Mouse (Mus musculus) left cerebral cortex, adult 2 months (tissue): Measurements from ENCODE around the gene Rnf31. TPM values are rescaled to one million over a fixed set of nuclear protein-coding genes. Genes with fewer than 3 reads are reported as not detected.

ENCODE experiments used
- DNase-seq, 2 experiments: peaks; one replicate each; pipeline ENCODE4 v3.0.0; 2021 to 2022; ENCODE audit warnings: low spot score in 2 of 2, mixed read lengths in 1 of 2; ENCODE audit errors: extremely low spot score in 1 of 2
- H3K27ac ChIP-seq: fragments of 200-600 bp; 2 replicates; pipeline ENCODE4 v1.8.1; 2022
- H3K4me3 ChIP-seq: fragments of 200-600 bp; 2 replicates; pipeline ENCODE4 v1.8.1; 2022
- CTCF ChIP-seq: fragments of 200-600 bp; IDR thresholded peaks from 2 replicates; pipeline ENCODE4 v1.8.1; 2022; ENCODE audit warnings: antibody characterized with exemption, mild to moderate bottlenecking, moderate library complexity
- intact Hi-C: fragments of 180-260 bp; cut with DNase I; formaldehyde crosslinking; loops from one replicate; pipeline ENCODE4 v1.15.1; 2025
- long read RNA-seq, 2 experiments: library from polyadenylated mRNA; stranded (forward); transcript quantifications; one replicate each; pipeline ENCODE4 v2.0.0; 2021; ENCODE audit warnings: borderline mapping rate in 2 of 2
- total RNA-seq, 2 experiments: library from RNA; stranded (reverse); gene quantifications; 2 replicates each; pipeline ENCODE4 v1.2.3; 2021

Gene Rnf31
- 10 to 100 TPM; 40.9 to 43.4 TPM for total RNA-seq
- long read RNA-seq, experiment 1, transcript Rnf31-201 (21 exons, 3,485 nt): major isoform, 5 of 11 reads
- long read RNA-seq, experiment 1, partial matches to known transcripts: 2 of 11 reads
- long read RNA-seq, experiment 1, other reads (novel, unspliced or antisense): 4 of 11 reads
- long read RNA-seq, experiment 2, transcript Rnf31-201 (21 exons, 3,485 nt): major isoform, 5 of 17 reads
- long read RNA-seq, experiment 2, partial matches to known transcripts: 7 of 17 reads
- long read RNA-seq, experiment 2, other reads (novel, unspliced or antisense): 5 of 17 reads

GRCm38 (mm10) chr14:55591331-55591891 lies at the start of gene Rnf31:
Gene Rnf31 (plus strand): TSS chr14:55591708.
- TF ChIP-seq CTCF: no peak
- peak; percentile 89 to 90 for DNase-seq
- peak within 1 kb of the TSS; percentile 91 for H3K4me3 ChIP-seq
- intact Hi-C loops: loop anchor here (1.0 kb wide), 1 partner anchor 31 kb away; the partner anchor contains the start of genes A730061H03Rik and Dcaf11
- peak within 1 kb of the TSS; percentile 94 for H3K27ac ChIP-seq

GRCm38 (mm10) chr14:55542268-55542667 lies 49.2 kb upstream of the Rnf31 start:
- intact Hi-C loops: no loop called here
- Histone ChIP-seq H3K27ac (no peak overlapping the region), H3K4me3 (no peak overlapping the region)
- TF ChIP-seq CTCF: no peak
- no peak for DNase-seq

- Histone ChIP-seq H3K4me3 (no peak overlapping the region), H3K27ac (no peak overlapping the region)
- TF ChIP-seq CTCF: no peak
- intact Hi-C loops: no loop called here
- no peak for DNase-seq
Observed at GRCm38 (mm10) chr14:55544334-55544733, 47.2 kb upstream of the Rnf31 start.

GRCm38 (mm10) chr14:55550191-55550590 lies 41.3 kb upstream of the Rnf31 start:
- DNase-seq: no peak
- no peak for TF ChIP-seq CTCF
- intact Hi-C loops: no loop called here
- no peak overlapping the region for H3K4me3 ChIP-seq
- H3K27ac ChIP-seq: no peak overlapping the region

GRCm38 (mm10) chr14:55551347-55551746 lies 40.2 kb upstream of the Rnf31 start:
- no peak overlapping the region for H3K4me3 ChIP-seq
- no peak for TF ChIP-seq CTCF
- no peak overlapping the region for H3K27ac ChIP-seq
- intact Hi-C loops: no loop called here
- no peak for DNase-seq

- intact Hi-C loops: no loop called here
- Histone ChIP-seq H3K4me3 (no peak overlapping the region), H3K27ac (no peak overlapping the region)
- no peak for TF ChIP-seq CTCF
- DNase-seq: no peak
Observed at GRCm38 (mm10) chr14:55551794-55552193, 39.7 kb upstream of the Rnf31 start.

GRCm38 (mm10) chr14:55554635-55555034 lies 36.9 kb upstream of the Rnf31 start:
- no peak overlapping the region for H3K4me3 ChIP-seq
- DNase-seq: no peak
- TF ChIP-seq CTCF: no peak
- intact Hi-C loops: no loop called here
- H3K27ac ChIP-seq: no peak overlapping the region

- Histone ChIP-seq H3K4me3 (no peak overlapping the region), H3K27ac (no peak overlapping the region)
- TF ChIP-seq CTCF: no peak
- DNase-seq: no peak
- intact Hi-C loops: loop anchor here (2.0 kb wide), 1 partner anchor 15 kb away; the partner anchor contains the start of gene Pck2
Observed at GRCm38 (mm10) chr14:55555788-55556187, 35.7 kb upstream of the Rnf31 start.

- peak; percentile 80 for TF ChIP-seq CTCF
- H3K27ac ChIP-seq: no peak overlapping the region
- no peak overlapping the region for H3K4me3 ChIP-seq
- intact Hi-C loops: loop anchor here (1.0 to 2.0 kb wide), 2 partner anchors 16 to 60 kb away; partner anchors contain the start of gene Pck2
- DNase-seq: peak; percentile 70 to 74
Observed at GRCm38 (mm10) chr14:55557003-55557402, 34.5 kb upstream of the Rnf31 start.

- H3K27ac ChIP-seq: no peak overlapping the region
- DNase-seq: no peak
- TF ChIP-seq CTCF: no peak
- intact Hi-C loops: loop anchor here (1.0 to 2.0 kb wide), 2 partner anchors 17 to 60 kb away; partner anchors contain the start of gene Pck2
- no peak overlapping the region for H3K4me3 ChIP-seq
Observed at GRCm38 (mm10) chr14:55557587-55557986, 33.9 kb upstream of the Rnf31 start.

GRCm38 (mm10) chr14:55558740-55559448 lies 32.6 kb upstream of the Rnf31 start:
- intact Hi-C loops: no loop called here
- Histone ChIP-seq H3K4me3 (peak overlapping the region; percentile 59), H3K27ac (peak overlapping the region; percentile 97)
- no peak; the same call in 1 of the 2 replicates for TF ChIP-seq CTCF
- DNase-seq: no peak

- H3K27ac ChIP-seq: peak within 1 kb of the TSS; percentile 97
- TF ChIP-seq CTCF: no peak; the same call in 1 of the 2 replicates
- intact Hi-C loops: loop anchor here (1.0 kb wide), 1 partner anchor 32 kb away; the partner anchor contains the start of genes Psme2 and Rnf31
- H3K4me3 ChIP-seq: peak within 1 kb of the TSS; percentile 59
- DNase-seq: peak; percentile 83 to 86
Observed at GRCm38 (mm10) chr14:55559799-55560201, 31.7 kb upstream of the Rnf31 start, which contains the start of gene Dcaf11. Gene Dcaf11 (plus strand): TSS chr14:55560006.
